Mouse (Mus musculus) kidney, adult 2 months (tissue): Measurements from ENCODE around the gene Ssu2. TPM values are rescaled to one million over a fixed set of nuclear protein-coding genes. Genes with fewer than 3 reads are reported as not detected.

Experiments used
- DNase-seq: peaks from one replicate; pipeline ENCODE4 v3.0.0; 2021
- H3K27ac ChIP-seq: fragments of 200-500 bp; 2 replicates; pipeline ENCODE4 v1.5.1; 2012; ENCODE audit warnings: low read depth, low read length, control low read depth, inconsistent platforms; ENCODE audit not compliant: insufficient read depth
- H3K27me3 ChIP-seq: fragments of 200-500 bp; replicated peaks from 2 replicates; pipeline ENCODE4 v1.6.1; 2012; ENCODE audit warnings: mild to moderate bottlenecking, moderate library complexity, low read length, inconsistent platforms; ENCODE audit not compliant: control insufficient read depth, insufficient read depth
- H3K36me3 ChIP-seq: fragments of 200-500 bp; 2 replicates; pipeline ENCODE4 v1.6.1; 2012; ENCODE audit warnings: mild to moderate bottlenecking, moderate library complexity, low read length, inconsistent platforms; ENCODE audit not compliant: control insufficient read depth, insufficient read depth
- H3K4me1 ChIP-seq: fragments of 200-500 bp; 2 replicates; pipeline ENCODE4 v1.6.1; 2011; ENCODE audit warnings: low read length; ENCODE audit not compliant: control insufficient read depth, insufficient read depth
- H3K4me3 ChIP-seq: fragments of 200-500 bp; 2 replicates; pipeline ENCODE4 v1.5.1; 2011; ENCODE audit warnings: mild to moderate bottlenecking, low read depth, low read length, control low read depth; ENCODE audit not compliant: insufficient read depth
- CTCF ChIP-seq: fragments of 200-500 bp; conservative IDR thresholded peaks from 2 replicates; pipeline ENCODE4 v1.5.1; 2011; ENCODE audit warnings: low read depth, mild to moderate bottlenecking, control low read depth, low read length, moderate library complexity, mixed read lengths; ENCODE audit not compliant: insufficient read depth, insufficient read length
- POLR2A ChIP-seq: fragments of 200-500 bp; IDR thresholded peaks from one replicate; pipeline ENCODE4 v1.6.1; 2011; ENCODE audit warnings: low read depth, low read length, control low read depth
- WGBS: fragments of 180-500 bp; shearing (Covaris S2); methylation state at CpG from one replicate; pipeline ENCODE4 v1.1.7; 2018; 5-methylcytosine and 5-hydroxymethylcytosine counted together
- polyA plus RNA-seq: library from polyadenylated mRNA; depleted of rRNA; stranded (reverse); fragments of >200 nt; gene quantifications from 2 replicates; pipeline ENCODE4 v1.2.3, GENCODE M21; 2012

Gene Ssu2
- polyA plus RNA-seq, 1 experiment: 2.2 TPM

DNA sequence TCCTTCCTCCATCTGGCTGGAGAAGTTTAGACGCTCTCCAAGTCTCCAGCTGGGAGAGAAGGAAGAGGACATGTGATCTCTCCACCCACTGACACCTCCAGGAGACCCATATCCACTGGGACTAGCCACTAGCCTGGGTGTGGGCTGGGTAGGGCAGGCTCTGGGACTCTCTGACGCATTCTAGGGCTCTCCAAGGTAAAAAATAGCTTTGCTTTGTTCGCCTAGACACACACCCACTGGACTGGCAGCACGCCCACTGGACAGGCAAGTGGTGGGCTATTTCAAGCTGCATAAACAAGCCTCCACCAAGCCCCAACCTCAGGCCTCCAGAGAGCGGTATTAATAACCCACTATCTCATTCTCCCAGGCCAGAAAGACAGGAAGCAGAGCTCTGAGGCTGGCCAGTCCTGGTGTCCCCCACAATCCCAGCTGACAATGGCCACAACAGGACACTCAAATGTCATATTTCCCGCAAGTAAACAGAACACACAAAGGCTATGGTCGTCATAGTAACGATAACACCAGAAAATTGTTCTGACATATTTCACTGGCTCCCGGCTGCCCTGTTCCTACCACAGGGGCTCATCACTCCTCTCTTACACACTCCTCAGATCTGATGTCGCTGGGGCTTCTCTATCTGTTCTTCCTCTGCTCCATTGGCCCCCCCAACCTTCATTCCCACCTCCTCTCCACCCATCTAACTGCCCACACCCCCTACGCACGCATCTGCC lies 14.3 kb upstream of the Ssu2 start:
- peak; percentile 85 for DNase-seq
- no peak overlapping the region for H3K4me3 ChIP-seq

DNA sequence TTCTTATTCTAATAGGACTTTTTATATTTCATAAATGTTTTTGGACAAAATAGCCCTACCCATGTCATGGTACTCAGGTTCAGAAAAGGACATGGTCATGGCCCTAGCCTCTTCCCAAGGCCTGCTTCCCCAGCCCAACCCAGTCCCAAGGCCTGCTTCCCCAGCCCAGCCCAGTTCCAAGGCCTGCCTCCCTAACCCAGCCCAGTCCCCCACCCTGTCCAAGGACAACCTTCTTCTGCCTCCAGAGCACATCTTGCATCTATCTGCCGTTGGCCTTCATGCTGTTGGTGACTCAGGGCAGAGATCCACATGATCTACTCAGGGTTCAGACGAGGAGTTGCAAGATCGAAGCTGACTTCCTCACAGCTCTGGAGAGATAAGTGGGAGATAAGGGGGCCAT lies 9.5 kb upstream of the Ssu2 start:
- Histone ChIP-seq H3K27ac (no peak overlapping the region), H3K27me3 (no peaks in the 10 kb centered on the region), H3K4me1 (no peaks in the 10 kb centered on the region; the same call in 1 of the 2 replicates), H3K4me3 (no peak overlapping the region), H3K36me3 (no peaks in the 10 kb centered on the region)
- WGBS: 84% methylated on average over 3 of the region's 3 CpGs
- no peak for TF ChIP-seq CTCF
- no peak for TF ChIP-seq POLR2A
- DNase-seq: no peak

More for the DNA sequence above, 14.3 kb upstream of the Ssu2 start:
- H3K27me3 ChIP-seq: no peaks in the 10 kb centered on the region
- no peaks in the 10 kb centered on the region for H3K36me3 ChIP-seq
- H3K4me1 ChIP-seq: no peaks in the 10 kb centered on the region; the same call in 1 of the 2 replicates
- TF ChIP-seq CTCF (no peak), POLR2A (no peak)
- WGBS: 65% methylated on average over 12 of the region's 12 CpGs
- H3K27ac ChIP-seq: peak overlapping the region; percentile 69; the same call in 1 of the 2 replicates

DNA sequence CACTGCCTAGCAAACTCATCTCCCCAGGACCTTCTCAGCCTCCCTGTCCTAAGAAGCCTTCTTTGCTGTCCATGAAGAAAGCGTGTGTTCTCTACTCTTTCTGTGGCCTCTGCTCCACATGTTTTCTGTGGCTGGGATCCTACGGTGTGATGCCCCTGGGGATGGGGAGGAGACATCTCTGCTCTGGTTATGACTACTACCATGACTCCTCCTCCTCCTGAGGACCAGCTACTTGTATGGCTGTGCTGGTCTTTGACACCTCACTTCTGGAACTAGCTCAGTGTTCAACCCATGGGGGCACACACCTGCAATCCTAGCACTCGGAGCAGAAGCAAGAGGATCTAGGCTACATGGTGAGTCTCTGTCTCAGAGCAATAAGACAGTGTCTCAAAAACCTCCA lies 8.5 kb upstream of the Ssu2 start:
- Histone ChIP-seq H3K36me3 (no peaks in the 10 kb centered on the region), H3K4me3 (no peak overlapping the region), H3K27me3 (no peaks in the 10 kb centered on the region), H3K4me1 (no peaks in the 10 kb centered on the region; the same call in 1 of the 2 replicates), H3K27ac (no peak overlapping the region)
- TF ChIP-seq CTCF (no peak), POLR2A (no peak)
- WGBS: 85% methylated on average over 3 of the region's 3 CpGs
- no peak for DNase-seq

DNA sequence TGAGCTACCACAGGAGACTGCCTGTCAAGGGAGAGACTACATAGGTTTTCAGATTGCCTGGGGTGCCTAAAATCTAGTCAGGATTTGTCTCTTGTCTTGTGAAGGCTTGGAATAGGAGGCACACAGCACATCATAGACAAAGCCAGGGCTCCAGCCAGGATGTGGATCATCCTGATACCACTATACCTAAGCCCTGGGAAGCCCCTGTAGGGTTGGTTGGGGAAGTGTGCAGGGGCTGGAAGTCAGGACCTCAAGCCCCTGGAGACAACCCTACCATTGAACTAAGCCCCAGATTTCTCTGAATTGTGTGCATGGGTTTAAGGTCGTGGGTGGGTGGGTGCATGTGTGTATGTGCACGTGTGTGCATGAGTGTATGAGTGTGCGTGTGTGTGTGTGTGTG lies 562 bp upstream of the Ssu2 start:
- 87% methylated on average over 3 of the region's 3 CpGs for WGBS
- no peak overlapping the region for H3K4me3 ChIP-seq
- no peak for DNase-seq
- H3K27me3 ChIP-seq: no peaks in the 10 kb centered on the region
- TF ChIP-seq CTCF (no peak), POLR2A (no peak)
- H3K36me3 ChIP-seq: no peaks in the 10 kb centered on the region
- no peaks in the 10 kb centered on the region for H3K4me1 ChIP-seq
- H3K27ac ChIP-seq: no peak overlapping the region

DNA sequence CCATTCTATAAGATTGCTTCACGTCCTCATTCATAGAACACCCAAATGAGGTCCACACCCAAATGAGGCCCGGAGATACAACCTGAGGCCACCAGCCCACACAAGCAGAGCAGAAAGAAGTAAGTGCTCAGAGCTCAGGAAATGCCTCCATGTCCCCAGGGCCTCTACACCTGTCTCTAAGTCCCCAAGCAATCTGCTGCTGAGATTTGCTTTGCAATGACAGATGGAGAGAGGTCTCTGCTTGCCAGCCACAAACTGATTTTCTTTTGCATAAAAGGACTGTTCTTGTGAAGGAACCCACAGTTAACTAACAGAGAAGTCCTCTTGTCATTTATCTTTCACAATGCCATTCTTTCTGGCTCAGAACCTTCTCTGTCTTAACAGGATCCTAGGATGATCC lies 1.6 kb downstream of the Ssu2 start:
- no peaks in the 10 kb centered on the region for H3K36me3 ChIP-seq
- no peaks in the 10 kb centered on the region for H3K27me3 ChIP-seq
- WGBS: 69% methylated on average over 2 of the region's 2 CpGs
- H3K27ac ChIP-seq: no peak overlapping the region
- TF ChIP-seq CTCF (no peak), POLR2A (no peak)
- no peak overlapping the region for H3K4me3 ChIP-seq
- no peak for DNase-seq
- no peaks in the 10 kb centered on the region for H3K4me1 ChIP-seq

DNA sequence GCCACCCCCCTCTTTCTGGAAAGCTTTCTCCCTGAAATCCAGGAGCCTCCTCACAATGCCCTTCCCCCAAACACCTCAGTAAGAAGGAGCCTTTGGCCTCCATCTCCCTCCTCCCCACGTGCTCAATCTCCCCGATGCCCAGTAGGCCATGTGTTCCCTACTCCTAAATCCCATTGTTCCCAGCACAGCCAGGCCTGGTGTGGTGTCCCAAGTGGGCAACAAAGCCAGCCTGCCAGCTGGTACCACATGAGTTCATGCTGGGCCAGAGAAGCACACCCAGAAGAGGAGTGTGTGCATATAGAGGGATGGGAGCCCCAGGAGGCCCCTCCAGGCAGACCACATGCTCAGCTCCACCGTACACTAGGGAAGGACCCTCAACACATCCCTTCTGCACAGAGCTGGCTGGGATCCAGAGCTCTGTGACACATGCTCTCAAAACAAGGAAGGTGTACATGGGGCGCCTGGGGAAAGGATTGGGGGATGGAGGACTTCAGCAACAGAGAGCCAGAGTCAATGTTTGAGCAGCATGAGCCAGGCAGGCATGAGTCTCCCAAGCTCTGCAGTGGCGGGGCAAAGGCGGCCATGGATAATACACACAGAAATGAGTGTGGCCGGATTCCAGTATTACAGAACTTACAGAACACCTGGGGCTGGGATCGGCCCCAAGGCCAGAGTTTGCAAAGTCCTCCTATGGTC lies 4.7 kb downstream of the Ssu2 start:
- no peak overlapping the region for H3K4me3 ChIP-seq
- 86% methylated on average over 8 of the region's 8 CpGs for WGBS
- no peaks in the 10 kb centered on the region for H3K4me1 ChIP-seq
- no peaks in the 10 kb centered on the region for H3K27me3 ChIP-seq
- H3K27ac ChIP-seq: no peak overlapping the region
- H3K36me3 ChIP-seq: no peaks in the 10 kb centered on the region
- no peak for DNase-seq
- TF ChIP-seq POLR2A (no peak), CTCF (no peak)

DNA sequence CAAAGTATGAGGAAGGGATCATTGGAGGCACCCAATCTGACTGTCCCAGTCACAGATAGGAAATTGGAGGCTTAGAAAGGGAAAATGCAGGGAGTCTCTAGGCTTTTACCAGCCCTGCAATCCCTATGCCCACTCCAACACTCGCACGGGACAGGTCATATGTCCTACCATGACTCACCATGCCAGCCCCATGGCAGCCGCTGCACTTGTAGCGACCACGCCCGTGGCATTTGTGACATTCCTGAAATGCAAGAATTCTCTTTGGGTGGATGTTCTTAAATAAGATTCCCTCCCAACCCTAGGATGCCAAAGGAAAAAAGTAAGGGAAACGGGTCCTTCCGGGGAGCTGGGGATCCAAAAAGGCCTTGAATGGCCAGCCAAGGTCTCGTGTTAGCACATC lies 8.8 kb downstream of the Ssu2 start:
- WGBS: 87% methylated on average over 9 of the region's 9 CpGs

More for the DNA sequence above, 8.8 kb downstream of the Ssu2 start:
- Histone ChIP-seq H3K27ac (no peak overlapping the region), H3K27me3 (no peaks in the 10 kb centered on the region), H3K4me1 (no peaks in the 10 kb centered on the region), H3K4me3 (no peak overlapping the region), H3K36me3 (no peaks in the 10 kb centered on the region)
- no peak for TF ChIP-seq POLR2A
- TF ChIP-seq CTCF: no peak
- DNase-seq: no peak
